Mouse (Mus musculus) cortical plate, adult 2 months (tissue): ENCODE data around the gene Uhmk1.

Source experiments
- CTCF ChIP-seq: fragments of 200-500 bp; IDR thresholded peaks from 2 replicates; pipeline ENCODE4 v1.5.1; 2011; ENCODE audit warnings: mild to moderate bottlenecking, control low read depth, low read length; ENCODE audit not compliant: insufficient read depth; ENCODE audit errors: extremely low read depth
- POLR2A ChIP-seq: fragments of 200-500 bp; IDR thresholded peaks from 2 replicates; pipeline ENCODE4 v1.6.1; 2011; ENCODE audit warnings: mild to moderate bottlenecking, low read length, control low read depth; ENCODE audit not compliant: insufficient read depth; ENCODE audit errors: extremely low read depth

DNA sequence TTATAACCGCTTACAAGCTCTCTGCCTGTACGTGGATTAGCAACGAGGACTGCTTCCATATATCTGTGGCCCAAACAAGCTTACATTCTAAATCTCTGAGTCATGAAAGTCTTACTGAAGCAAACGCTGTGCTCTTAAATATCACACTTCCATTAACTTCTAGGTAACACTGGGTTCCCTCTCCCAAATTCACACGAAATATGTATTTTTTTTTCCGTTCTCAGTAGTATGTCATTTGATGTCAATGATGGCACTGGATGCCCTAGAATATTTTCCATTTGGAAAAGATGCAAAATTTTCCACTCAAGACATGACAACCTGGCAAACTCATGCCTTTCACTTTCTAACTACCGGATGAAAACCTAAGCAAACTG, 827 bp downstream of the Uhmk1 start:
- TF ChIP-seq POLR2A (no peak), CTCF (no peak)
